Mouse (Mus musculus): Measurements from ENCODE around the gene Scaper. TPM values are rescaled to one million over a fixed set of nuclear protein-coding genes. Genes with fewer than 3 reads are reported as not detected.

Scaper gene
- polyA plus RNA-seq (2015; fragmentation: Nextera tagmentation; extraction: Ambion mirVana): 6.2 and 6.7 TPM in 2 replicates

DNA sequence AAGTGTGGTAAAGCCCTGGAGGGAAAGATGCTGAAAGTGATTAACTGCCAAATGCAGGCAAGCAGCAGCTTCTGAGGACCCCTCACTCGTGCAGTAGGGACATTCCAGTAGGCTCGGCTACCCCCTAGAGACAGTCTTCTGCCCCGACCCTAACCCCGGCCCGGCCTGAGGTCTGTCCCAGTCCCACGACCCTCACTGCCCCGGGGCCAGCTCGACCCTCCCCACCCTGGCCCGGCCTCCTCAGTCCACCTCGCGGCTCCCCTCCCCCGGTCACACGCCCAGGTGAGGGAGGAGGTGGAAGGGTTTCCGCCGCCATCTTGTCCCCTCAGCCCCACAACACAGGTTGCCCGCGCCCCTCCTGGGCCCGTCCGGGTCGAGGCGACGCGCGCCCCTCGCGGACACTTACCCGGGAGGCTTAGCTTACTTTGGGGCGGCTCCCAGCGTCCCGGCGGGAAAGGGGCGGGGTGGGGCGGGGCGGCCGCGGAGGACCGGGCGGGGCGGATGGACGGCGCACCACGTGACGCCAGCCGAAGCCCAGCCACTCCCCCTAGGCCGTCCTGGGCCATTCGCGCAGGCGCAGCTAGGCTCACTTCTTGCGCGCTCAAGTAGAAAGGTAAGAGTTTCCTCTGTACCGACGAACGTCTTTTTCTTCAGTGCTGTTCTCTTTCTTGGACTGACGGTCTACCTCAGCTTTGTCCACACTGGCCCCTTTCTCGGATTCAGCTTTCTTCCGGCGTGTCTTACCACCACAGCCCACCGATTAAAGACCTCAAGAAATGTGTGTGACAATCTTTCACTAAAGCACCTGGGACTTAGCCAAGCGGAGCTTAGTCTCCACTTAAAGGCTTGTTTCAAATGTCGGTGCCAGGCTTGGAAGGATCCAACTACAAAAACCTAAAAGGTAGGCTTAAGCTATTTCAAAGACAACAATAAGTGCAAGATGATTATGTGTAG is at the start of gene Scaper:
Scaper (minus strand) TSS at position 456 of the 954 bp plus-strand sequence.

DNA sequence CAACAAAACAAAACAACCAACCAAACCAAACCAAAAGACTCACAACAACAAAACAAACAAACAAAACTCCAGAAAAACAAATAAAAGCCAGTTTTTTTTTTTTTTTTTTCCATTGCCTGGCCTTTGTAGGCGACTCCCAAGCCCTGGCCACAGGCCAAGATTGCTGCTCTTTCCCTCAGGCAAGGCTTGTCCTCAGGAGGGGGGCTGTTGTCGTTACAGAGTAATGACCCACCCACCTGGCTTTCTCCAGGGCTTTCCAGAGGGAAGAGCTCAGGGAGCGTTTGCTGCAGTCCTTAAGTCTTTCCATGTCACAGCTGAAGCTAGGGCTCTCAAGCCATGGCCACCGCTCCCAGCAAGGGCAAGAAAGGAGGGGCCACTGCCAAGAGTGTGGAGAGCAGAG is 399.5 kb downstream of the Scaper start, which contains the start of gene Isl2:
Isl2 (plus strand) TSS at position 296 of the 400 bp plus-strand sequence.

GRCm38 (mm10) chr9:55512027-55512543 is 425.8 kb downstream of the Scaper start, which contains the start of gene Etfa:
Gene Etfa, minus strand, starts transcription at chr9:55512243.

Other genes starting within 250 kb of the Scaper start
- not detected in 2 replicates for gene 4930563M21Rik, start 72.4 kb upstream of the Scaper start, polyA plus RNA-seq (2015; fragmentation: Nextera tagmentation; extraction: Ambion mirVana)
- gene Rcn2, start 103.7 kb upstream of the Scaper start, polyA plus RNA-seq (2015; fragmentation: Nextera tagmentation; extraction: Ambion mirVana): 94.0 and 104 TPM in 2 replicates
- 1.7 and 2.8 TPM in 2 replicates for gene Pstpip1, start 151.8 kb upstream of the Scaper start, polyA plus RNA-seq (2015; fragmentation: Nextera tagmentation; extraction: Ambion mirVana)
- gene Tspan3, start 227.4 kb upstream of the Scaper start, polyA plus RNA-seq (2015; fragmentation: Nextera tagmentation; extraction: Ambion mirVana): 476 and 514 TPM in 2 replicates